Mouse (Mus musculus) telencephalon, adult 2 months (tissue): ENCODE data around the gene Gm10188.

Experiments
- DNase-seq: peaks from one replicate; pipeline ENCODE4 v3.0.0-alpha.2; 2011; ENCODE audit warnings: low read depth, low spot score

Gm10188 gene

DNA sequence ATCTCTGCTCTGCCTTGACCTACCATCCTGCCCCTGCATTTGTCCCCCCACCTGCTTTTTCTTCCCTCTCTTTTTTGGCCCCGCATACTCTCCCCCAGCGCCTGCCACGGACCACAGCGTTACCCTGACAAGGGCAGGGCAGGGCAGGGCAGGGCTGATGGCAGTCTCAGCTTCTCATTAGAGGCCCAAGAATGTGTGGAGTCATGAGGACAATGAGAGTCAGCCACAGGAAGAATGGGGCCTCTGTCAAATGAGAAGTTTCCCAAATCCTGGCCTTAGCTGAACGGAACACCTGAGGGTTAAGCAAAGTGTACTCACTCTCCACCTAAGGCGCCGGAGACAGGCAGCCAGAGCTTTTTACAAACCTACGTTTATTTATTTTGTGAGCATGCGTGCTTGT, 34.5 kb downstream of the Gm10188 start:
- no peak for DNase-seq

DNA sequence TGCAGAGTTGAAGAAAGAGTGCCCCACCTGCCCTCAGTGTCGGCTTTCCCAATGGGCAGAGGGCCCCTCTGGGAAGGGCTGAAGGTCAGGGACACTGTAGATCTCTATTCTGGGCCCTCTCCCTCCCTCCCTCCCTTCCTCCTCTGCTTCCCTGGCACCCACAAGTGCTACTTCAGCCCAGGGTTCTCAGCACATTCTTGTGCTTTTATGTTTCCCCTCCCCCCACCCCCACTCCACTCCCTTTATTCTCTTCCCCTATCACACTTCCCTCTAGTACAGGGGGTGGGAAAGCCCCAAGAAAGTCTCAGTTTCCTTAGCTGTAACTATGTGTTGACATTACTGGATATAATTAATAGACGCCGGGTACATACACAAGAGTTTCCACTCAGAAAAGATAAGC, 34.9 kb downstream of the Gm10188 start:
- no peak for DNase-seq

DNA sequence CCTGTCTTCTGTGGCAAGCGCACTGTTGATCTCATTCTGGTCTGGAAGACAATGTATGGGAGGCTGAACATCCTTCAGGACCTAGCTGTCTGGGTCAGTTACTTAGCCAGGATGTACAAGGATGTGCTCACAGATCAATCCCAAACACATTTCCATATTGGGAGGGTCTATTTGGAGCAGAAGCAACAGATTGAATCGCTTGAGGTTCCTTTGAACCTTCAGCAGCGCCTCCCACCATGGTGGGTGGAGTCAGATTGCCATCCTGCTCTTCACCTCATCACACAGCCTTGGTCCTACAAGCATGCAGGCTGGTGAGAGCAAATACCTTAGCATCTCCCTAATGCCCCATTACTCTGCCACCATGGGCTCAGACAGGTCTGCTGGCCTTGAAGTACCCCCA, 35.8 kb downstream of the Gm10188 start:
- DNase-seq: no peak

- DNase-seq: no peak
These were observed 37.5 kb downstream of the Gm10188 start for GRCm38 (mm10) chr1:132191786-132192680.

GRCm38 (mm10) chr1:132191093-132191785, 38.3 kb downstream of the Gm10188 start, which contains the start of the genes Lemd1 and AC124108.1:
TSS of gene Lemd1 (plus strand) at chr1:132191431.
TSS of gene AC124108.1 (plus strand) at chr1:132191457.
- DNase-seq: no peak

DNA sequence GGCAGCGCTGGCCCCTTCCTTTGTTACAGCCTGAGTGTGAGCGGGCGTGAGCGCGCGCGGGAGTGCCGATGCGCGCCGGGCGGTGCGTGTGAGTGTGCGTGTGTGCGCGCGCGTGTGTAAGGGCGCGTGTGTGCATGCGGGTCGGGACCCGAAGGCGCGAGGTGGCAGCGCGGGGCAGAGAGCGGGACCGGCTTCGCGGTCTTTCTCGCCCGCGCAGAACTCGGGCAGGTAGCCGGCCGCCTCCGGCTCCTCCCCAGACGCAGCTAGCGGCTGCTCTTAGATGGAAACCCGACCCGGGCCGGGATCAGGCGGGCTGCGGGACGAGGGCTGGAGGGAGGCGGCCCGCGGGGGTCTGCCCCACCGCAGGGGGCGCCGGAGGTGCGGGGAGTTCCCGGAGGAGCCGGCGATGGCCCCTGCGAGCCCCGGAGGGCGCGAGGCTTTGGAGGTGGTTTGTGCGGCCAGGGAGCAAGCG, 38.9 kb downstream of the Gm10188 start:
- no peak for DNase-seq

- no peak for DNase-seq
These were observed 39.5 kb downstream of the Gm10188 start for GRCm38 (mm10) chr1:132190040-132190513.

DNA sequence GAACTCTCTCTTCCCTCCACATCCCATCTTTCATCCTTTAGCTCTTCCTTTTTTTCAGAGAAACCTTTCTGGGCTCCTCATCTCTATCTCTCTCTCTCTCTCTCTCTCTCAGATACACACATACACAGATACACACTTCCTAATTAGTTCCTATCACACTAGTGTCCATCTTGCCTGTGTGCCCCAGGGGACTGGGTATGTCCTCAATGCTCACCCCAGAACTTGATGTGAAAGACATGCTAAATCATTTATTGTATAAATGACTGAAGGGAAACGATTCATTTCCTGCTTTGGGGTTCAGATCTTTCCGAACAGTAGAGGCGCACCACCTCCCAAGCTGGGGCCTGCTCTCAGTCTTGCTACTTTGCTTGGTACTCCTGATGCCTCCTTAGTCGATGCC, 40.3 kb downstream of the Gm10188 start:
- DNase-seq: no peak

DNA sequence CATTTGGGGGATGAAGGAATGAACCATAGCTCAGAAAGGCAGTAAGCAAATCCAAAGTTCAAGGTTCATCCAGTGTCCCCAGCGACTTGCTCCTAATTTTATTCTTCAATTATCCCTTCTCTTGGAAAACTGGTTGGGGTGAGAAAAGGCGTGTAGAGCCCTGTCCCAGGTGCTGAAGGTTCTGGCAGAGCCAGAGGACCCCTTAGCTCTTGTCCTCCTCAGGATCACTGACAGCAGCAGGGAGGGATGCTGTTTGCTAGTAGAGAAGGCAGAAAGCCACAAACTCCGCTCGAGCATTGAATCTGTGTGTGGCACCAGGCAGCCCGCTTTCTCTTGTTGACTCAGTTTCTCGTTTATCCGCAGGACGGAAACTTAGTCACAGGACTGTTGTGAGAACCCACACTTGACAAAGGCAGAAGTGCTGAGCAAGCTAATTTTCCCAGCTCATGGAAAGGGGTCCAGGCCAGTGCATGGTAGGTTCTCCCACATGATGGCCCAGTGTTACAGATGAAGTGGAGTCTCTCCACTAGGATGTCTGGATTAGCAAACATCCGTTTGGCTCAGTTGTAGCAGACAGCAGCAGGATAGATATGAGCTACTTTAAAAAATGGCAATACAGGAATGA, 41.0 kb downstream of the Gm10188 start:
- no peak for DNase-seq

GRCm38 (mm10) chr1:132186303-132186702, 43.3 kb downstream of the Gm10188 start:
- no peak for DNase-seq
